Mouse (Mus musculus): ENCODE data around the gene Trip13.

Trip13 gene

DNA sequence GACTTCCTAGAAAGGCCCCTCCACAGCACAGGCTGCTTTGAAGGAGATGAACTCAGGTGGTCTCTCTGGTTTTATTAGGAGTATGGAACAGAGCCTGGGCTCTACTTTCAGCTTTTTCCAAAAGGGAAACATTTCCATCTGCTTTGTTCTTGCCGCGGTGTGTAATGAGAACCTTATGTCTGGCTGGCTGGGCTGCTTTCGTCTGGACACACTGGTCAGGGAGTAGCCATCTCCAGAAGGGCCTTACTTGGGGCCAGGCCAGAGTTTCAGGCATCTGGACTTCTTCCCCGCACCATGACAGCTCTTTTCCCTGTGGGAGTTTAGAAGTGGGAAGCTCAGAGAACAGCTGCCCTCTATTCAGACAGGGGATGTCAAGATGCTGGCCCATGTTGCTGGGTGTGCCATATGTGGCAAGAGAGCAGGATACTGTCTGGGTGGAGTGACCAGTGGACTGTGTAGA is 50.1 kb downstream of the Trip13 start:
- no peak for DNase-seq (ENCODE audit: low spot score in 2 of 2)

DNA sequence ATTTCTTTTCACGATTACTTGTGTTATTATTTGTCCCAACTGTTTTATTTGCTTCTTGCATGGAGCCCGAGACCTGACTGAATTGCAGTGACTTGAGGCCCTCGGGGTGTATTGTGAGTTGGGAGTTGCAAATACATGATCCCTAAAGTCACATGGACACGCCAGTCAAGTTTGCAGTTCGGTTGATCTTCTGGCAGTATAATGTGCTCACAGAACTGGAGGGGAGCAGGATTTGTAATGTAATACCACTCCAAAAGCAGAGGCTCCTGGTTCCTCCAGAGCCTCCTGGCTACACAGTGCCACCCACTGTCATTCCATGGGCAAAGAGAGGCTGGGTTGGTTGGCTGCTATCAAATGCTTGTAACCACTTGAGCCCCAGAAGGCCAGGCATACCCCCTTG is 51.0 kb downstream of the Trip13 start:
- no peak for DNase-seq (ENCODE audit: low spot score in 2 of 2)

DNA sequence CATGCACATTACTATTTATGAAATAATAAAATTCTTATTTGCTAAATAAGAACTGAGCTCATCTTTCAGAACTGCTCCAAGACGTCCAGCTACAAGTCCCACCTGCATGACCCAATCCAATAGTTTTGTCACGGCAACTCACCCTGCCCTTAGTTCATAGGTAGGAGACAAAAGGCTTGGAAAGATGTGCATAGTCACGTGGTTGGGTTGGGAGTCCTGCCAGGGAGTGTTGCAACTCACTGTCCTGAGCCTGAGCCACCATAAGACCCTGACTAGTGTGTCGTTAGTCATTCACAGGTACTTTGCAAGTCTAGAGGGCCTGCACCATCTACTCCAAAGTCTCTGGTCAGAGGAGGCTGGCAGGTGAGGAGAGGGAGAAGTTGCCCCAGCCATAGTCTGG is 51.5 kb downstream of the Trip13 start:
- no peak for DNase-seq (ENCODE audit: low spot score in 2 of 2)

DNA sequence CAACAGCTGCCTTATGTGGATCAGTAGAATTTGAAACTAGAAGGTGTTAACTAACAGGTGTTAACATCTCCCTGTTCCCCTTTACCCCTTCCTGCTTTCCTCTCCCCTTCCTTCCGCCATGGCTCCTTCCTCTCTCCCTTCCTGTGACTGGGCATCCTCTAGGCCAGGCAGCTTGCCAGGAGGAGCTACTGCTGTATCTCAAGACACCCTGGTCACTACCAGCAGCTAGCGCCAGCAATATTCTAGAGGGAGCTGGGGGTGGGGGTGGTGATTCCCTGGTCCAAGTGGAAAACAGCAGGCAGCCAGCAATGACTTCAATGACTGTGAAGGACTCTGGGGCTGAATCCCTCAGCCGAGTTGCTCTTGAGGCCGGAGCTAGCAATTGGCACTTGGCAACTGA is 51.9 kb downstream of the Trip13 start:
- DNase-seq (ENCODE audit: low spot score in 2 of 2) = no peak

DNA sequence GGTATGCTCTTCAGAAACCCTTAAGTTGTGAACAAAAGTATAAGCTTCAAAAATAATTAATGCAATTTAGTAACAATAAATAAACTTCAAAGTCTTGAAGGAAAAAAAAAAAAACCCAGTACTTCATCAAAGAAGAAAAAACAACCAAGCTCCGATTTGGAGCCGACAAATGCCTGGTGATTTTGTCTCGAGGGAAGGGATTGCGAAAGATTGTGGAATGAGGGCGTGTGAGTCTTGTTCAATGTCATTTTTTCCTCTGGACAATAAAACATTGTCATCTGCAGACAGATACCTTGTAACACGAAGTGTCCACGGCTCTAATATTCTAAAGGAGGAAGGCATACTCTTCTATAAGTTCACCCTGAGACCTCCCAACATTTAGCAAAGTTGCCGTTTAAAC is 56.2 kb downstream of the Trip13 start:
- no peak for DNase-seq (ENCODE audit: low spot score in 2 of 2)

DNA sequence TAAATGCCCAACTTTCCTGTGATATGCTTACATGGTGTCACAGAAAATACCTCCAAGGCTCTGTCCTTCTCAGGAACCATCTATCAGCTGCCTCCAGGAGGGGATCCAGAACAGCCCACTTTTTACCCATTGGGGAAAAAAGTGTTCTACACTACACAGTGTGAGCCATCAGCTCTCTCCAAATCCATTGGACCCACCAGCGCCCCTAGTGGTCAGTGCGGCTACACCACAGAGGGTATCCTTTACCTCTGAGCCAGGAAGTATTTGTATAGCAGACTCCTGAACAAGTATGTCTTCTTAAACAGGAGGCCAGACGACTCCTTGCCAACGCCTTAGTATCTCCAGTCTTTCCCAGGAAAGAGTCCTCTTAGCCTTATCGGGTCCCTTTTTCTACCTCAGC is 57.8 kb downstream of the Trip13 start:
- peak; percentile 8 to 20 for DNase-seq (ENCODE audit: low spot score in 2 of 2)

DNA sequence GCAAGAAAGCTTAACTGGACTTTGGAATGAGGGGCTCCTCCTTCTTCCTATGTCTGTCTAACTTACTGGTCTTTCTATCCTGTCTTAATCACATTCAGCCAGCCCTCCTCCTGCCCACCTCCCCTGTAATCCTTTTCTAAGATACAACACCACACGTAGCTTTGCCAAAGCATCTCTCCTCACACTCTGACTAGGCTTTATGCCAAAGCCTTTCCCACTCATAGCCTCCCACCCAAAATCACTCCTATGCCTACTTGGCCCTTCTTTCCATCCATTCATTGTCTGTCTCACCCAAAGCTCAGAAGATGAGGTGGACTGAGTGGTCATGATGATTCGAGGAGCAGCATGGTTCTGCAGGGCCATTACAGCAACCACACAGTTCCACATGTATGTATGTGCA is 65.4 kb downstream of the Trip13 start:
- peak; percentile 26 to 59 for DNase-seq (ENCODE audit: low spot score in 2 of 2)
